Mouse (Mus musculus) gastrocnemius, postnatal 36 days (tissue): Measurements from ENCODE around the gene Cpeb3. TPM values are rescaled to one million over a fixed set of nuclear protein-coding genes. Genes with fewer than 3 reads are reported as not detected.

Experiments used
- DNase-seq, 2 experiments: peaks; one replicate each; pipeline ENCODE4 v3.0.0; 2022
- intact Hi-C: fragments of 180-260 bp; cut with DNase I; formaldehyde crosslinking; loops from one replicate; pipeline ENCODE4 v1.15.1; 2025
- total RNA-seq, 2 experiments: library from RNA; stranded (reverse); gene quantifications; 2 replicates each; pipeline ENCODE4 v1.2.3; 2021

The Cpeb3 gene
- total RNA-seq, 2 experiments from 2014 or later = 47.6 to 50.2 TPM

DNA sequence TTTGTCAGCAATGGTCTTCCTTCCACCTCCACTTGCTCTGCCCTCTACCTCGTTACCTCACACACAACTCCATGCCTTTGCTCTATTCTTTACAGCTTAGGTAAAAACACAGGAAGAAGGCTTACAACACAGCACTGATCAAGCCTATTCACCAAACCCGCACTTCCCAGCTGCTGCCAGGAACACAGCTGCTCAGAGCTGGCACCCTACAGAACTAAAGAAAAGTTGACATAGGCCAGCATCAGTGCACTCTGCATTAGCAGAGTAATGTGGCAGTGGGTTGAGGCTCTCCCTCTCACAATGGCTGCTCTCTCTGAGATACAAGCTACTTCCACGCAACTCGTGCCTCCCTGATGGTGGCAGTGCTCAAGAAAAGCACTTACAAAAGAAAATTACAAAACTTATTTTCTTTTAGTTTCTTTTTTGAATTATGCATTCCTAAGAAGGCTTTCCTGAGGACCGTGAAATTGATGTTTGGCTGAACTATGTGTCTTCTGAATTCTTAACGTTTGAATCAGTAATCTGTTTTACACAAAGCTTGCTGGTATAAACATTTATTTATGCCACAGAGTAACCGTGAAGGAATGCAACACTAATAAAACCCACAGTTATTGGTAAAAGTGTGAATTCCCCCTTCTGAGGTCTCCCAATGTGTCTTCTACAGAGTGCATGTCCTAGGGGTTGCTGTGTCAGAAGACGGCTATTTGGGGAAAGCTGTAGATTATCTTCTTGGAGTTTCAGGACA is 151.1 kb downstream of the Cpeb3 start:
- no peak for DNase-seq
- intact Hi-C loops = loop anchor here (10.0 kb wide), 1 partner anchor 117 kb away; no protein-coding TSS in a partner anchor

DNA sequence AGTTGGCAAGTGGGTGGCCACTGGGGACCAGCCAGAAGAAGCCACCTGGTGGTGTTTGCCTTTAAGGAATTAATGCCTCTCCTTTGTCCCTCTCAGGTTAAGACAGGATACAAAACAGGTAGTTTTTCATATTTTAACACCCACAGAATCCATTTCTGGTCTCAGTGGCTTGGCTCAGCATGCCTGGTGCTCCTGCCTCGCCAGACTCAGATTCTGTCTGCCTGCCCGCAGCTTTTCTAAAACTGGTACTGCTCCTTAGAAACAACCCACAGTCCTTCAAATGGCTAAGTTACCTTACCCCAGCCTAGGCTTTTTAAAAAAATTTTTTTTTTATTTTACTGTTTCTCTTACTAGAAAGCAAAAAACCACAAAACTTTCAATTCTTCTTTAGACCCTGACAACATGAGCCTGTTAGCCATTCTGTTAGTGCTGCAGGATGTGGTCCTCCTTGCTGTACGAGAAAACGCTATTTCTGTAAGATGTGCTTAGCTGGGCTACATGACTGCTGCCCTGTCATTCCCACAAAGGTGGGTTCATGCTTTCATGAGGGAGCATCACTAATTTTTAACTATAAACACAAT is 152.3 kb downstream of the Cpeb3 start:
- no peak for DNase-seq
- intact Hi-C loops = loop anchor here (10.0 kb wide), 1 partner anchor 119 kb away; no protein-coding TSS in a partner anchor

DNA sequence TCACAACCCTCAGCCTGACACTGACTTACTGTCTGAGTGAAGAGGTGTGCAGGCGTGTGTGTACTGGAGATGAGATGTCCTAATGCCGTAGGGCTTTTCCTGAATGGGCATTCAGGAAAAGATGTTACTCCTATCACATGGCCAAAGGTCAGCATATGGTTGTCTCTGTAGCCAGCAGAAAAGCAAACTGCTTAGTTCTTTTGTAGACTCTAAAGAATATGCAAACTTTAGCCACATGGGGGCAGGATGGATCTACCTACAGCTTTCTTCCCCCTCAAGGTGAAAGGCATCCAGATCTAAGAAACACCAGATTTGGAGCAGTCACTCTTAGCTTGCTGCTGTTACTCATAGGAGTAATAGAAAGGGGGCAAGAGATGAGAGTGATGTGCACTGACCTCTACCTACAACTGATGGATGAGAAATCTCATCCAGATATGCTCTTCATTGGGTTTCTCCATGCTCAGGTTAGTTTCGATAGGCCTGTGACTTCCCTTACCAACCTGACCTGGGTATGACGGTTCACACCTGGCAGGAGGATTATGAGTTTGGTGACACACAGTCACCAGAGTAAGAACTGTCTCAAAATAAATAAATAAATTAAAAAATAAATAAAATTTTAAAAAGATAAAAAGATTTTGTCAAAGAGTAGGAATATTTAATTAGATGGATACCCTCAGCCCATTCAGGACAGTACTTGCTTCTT is 157.6 kb downstream of the Cpeb3 start:
- peak in 1 of 2 experiments; percentile 28 for DNase-seq
- intact Hi-C loops = loop anchor here (1.0 to 10.0 kb wide), 3 partner anchors 124 to 216 kb away; partner anchors contain the start of gene Cpeb3

DNA sequence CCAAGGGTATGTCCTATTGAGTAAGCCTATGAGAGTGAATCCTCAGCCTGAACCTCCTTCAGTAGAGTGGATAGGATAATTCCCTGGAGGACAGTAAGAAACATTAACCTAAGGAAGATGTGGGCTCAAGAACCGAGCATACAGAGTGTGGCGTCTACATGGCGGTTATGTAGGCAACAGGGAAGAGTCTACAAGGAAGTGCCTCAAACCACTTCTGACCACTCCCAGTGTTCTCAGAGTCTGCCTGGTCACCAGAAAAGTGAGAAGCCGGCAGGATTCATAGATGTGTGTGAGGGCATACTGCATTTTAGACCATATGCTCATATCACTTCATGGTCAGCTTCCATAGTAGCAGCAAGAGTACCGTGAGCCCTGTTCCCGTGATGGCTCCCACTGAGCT is 159.9 kb downstream of the Cpeb3 start:
- no peak for DNase-seq
- intact Hi-C loops = no loop called here

DNA sequence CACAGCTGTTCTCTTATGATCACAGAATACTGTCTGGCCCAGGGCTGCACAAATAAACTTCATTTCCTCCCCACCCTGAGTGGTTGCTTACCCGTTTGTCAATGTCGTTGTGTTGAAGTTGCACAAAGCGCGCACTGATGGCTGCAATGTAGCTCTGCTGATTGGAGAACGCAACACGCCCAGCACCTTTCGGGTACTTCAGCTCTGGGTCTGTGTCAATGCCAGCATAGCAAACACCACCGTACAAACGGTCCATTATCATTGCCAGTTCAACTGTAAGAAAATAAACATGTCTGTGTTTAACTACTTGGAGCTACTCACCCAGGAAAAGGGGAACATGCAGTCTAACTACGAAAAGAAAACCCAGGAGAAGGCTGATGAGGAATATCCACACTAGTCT is 164.0 kb downstream of the Cpeb3 start:
- intact Hi-C loops = no loop called here
- no peak for DNase-seq

DNA sequence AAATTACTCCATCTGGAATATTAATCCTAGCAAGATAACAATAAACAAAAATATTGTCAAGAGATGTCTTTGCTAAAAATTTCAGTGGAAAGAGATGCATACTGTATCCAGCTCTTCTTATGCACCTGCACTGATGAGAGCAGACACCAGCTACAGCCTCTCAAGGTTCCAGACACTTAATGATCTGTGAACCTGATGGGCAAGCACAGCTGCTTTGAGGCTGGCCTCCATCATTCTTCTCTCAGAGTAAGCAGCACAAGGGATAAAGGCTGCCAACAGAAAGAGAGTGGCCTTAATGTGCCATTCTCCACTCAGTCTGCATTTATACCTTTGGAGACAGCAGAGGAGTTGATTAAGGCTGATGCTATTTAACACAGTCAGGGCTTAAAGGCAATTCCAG is 167.5 kb downstream of the Cpeb3 start:
- no peak for DNase-seq
- intact Hi-C loops = no loop called here

DNA sequence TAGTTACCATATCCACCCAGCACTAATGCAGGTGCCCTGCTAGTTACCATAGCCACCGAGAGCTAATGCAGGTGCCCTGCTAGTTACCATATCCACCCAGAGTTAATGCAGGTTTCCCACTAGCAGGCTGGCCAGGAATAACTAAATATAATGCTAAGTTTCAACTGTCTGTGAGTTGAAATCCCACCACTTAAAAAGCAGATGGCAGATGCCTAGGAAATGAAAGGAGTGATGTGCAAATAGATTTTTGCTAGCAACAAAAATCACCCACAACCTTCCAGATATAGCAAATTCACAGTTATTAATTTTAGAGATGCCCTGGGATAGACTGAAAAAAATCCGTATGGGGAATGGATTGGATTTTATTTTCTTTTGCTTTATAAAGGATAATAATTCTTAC is 176.0 kb downstream of the Cpeb3 start:
- no peak for DNase-seq
- intact Hi-C loops = no loop called here

DNA sequence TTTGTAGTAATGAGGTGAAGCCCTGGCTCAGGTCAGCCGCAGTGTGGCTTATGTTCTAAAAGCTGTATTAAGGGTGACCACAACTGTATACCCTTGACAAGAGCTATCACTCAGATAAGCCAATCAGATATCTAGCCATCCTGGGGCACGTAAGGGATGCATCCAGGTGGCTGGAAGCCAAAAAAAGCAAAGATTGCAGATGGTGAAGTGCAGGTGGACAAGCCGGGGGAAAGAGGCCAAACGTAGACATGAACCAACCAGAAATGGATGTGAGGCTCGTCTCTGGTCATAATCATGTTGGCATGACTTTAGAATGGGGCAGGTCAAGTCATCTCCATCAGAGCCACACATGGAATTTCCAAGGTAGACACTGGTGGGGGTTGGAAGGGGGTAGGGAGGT is 177.0 kb downstream of the Cpeb3 start:
- intact Hi-C loops = no loop called here
- no peak for DNase-seq

DNA sequence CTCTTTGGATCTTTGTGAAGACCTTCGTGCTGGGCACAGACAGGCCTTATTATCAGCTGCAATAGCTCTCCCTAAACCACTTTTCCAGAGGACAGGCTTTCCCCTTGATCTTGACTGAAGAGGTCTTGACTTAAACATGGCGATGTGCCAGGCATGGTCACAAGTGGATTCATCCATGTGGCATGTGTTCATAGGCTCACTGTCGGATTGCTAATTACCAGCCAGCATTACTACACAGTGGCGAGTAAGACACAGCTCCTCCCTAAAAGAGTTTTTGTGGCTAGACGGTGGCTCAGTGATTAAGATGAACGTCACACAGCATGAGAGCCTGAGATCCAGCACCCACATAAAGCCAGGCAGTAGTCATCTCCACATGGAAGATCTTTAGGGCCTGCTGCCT is 178.6 kb downstream of the Cpeb3 start:
- intact Hi-C loops = no loop called here
- no peak for DNase-seq

DNA sequence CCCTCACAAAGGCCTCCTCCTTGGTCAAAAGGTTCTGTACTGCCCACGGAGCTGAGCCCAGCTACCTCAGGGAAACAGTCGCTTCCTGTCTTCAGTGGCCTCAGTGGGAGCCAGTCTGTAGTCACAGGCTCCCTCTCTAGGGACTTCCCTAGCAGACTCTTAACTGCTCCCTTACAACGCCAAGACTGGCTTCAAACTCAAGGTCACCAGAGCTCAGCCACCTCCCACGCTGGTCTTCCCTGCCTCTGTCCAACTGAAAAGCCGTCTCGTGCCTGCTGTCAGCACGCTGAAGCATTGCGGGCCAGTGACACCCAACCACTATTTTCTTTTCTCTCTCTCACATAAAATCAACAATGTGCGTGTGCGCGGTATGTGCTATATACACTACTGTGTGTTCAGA is 182.0 kb downstream of the Cpeb3 start:
- intact Hi-C loops = no loop called here
- no peak for DNase-seq

DNA sequence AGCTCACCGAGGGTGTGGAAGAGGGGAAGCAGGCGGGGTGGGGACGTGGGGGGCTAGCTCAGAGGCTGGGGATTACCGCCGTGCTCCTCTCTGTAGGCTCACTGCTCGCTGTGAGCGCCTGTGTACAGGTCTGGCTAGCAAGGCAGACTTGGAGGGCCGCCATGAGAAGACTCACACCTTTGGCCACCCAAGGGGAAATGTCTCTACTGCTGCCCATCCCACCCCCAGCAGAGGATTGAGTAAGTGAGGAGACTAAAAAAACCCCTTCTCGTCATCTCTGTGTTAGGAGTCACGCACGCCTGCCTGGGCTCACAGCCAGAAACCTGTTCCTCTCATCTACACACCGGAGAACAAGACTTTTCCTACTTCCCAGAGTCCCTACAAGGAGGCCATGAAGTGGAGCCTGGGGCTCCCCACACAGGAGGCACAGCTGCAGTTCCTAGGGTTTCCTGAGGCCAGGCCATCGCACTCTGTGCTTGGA is 182.5 kb downstream of the Cpeb3 start:
- intact Hi-C loops = no loop called here
- DNase-seq = no peak

DNA sequence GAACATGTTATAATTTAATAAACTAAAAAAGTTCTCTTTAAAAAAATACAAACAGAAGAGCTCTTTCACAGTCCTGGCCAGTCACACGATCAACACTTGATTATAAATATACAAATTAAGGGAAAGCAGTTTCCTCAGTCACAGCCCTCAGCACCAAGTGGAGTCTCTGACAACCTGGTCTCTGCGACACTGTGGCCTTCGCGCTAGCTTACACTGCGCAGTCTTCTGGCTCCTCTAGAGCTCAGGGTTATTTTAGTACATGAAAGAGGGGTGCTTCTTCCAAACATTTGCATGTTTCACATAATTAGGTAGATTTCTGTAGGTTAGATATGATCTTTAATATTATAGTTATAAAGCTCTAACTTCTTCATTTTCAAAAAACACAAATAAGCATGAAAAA is 186.3 kb downstream of the Cpeb3 start:
- intact Hi-C loops = no loop called here
- DNase-seq = no peak

DNA sequence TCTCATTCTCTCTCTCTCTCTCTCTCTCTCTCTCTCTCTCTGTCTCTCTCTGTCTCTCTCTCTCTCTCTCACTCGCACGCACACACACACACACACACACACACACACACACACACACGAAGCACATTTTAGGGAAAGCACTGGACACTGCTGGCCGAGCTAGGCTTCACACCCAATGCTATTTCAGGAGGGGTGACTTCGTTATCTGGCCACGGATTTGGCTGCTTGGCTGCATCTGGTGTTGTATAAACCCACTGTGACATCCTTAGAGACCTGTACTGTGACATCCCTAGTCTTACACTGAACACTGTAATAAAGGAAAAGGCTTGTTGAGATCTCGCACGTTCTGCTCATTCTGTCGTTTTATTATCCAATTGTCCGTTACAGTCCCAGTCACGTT is 187.4 kb downstream of the Cpeb3 start:
- intact Hi-C loops = no loop called here
- no peak for DNase-seq

DNA sequence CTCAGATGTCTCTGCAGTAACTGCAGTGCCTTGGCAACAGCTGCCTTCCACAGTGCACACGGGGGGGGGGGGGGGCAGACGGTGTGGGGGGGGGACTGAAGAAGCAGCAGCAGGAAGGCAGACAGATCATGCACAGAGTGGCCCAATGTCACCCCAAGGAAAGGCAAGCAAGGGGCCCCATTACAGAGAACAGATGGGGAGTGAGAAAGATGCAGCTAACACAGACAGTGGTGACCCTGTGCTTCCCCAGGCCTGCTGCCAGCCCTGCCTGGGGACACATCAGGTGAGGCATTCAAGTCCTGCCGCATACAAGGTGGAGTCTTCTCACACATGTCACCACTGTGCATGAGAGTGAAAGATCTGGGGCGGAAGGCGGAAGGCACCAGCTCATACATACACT is 187.9 kb downstream of the Cpeb3 start:
- intact Hi-C loops = no loop called here
- no peak for DNase-seq

DNA sequence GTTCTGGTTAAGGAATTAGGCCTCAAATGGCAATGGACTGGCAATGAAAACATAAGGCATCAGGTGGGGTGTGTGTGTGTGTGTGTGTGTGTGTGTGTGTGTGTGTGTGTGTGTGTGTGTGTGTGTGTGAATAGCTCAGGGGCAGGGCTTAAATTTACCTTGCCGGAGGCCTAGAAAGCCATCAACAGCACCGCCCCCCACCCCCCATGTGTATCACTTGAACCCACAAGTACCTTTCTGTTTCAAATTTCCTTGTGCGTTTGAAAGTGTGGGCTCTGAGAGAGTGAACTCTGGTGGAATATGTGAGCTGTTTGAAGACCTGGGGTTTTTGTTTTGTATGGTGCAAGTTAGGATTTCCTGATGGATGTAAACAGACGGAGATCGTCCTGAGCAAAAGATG is 189.5 kb downstream of the Cpeb3 start:
- DNase-seq = no peak
- intact Hi-C loops = no loop called here

DNA sequence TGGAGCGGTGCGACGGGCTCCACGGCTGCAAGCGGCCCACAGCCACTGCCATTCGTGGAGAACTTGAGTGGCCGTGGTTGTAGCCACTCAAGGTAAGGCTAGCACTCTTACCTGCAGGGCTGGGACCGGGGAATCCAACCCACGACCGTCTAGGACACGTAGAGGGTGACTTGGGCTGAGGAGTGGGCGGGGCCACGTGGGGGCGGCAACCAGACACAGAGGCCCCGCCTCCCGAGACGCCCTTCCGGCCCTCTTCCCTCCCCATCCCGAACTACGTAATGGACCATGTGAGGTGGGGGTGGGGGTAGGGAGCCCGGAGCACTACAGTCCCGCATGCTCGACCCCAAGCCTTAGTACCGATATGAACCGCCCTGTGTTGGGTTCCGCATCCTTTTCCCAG is 190.0 kb downstream of the Cpeb3 start:
- DNase-seq = no peak

DNA sequence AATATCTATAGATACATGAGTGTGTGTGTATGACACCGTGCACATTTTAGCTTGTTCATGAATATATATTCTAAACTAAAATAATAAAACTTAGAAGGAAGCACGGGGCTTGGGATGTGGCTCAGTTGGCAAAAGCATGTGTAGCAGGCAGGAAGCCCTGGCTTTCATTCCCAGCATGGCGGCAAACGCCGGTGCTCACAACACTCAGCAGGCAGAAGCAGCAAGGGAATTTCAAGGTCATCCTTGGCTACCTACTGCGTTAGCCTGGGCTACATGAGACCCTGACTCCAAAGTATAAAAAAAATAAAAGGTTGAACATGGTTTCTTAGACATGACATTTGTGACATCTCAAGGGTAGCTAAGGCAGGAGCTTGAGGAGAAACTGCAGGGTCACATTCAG is 191.5 kb downstream of the Cpeb3 start:
- intact Hi-C loops = no loop called here
- DNase-seq = no peak

More for the DNA sequence above, 190.0 kb downstream of the Cpeb3 start:
- intact Hi-C loops = no loop called here

DNA sequence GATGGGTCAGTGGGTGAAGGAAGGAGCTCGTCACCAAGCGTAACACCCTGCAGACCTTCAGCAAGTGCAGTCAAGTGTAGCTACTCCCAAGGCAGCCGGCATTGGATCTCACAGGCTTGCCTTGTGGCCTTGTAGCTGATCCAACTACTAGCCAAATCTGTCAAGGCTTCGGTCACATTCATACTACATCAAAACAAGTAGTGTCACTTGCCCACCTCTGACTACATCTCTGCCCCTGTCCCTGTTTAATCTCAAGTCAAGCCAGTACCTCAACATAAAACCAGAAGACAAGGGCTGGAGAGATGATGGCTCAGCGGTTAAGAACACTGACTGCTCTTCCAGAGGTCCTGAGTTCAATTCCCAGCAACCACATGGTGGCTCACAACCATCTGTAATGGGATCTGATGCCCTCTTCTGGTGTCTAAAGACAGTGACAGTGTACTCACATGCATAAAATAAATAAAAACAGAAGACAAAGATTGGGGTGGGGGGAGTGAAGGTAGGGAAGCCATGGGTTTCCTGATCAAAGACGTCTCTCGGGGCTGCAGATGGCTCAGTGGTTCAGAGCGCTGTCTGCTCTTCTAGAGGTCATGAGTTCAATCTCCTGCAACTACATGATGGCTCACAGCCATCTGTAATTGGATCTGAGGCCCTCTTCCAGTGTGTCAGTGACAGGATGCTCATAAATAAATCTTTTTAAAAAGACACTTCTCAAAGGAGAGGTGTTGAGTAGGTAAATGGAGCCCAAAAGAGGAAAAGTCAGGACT is 194.0 kb downstream of the Cpeb3 start:
- no peak for DNase-seq

DNA sequence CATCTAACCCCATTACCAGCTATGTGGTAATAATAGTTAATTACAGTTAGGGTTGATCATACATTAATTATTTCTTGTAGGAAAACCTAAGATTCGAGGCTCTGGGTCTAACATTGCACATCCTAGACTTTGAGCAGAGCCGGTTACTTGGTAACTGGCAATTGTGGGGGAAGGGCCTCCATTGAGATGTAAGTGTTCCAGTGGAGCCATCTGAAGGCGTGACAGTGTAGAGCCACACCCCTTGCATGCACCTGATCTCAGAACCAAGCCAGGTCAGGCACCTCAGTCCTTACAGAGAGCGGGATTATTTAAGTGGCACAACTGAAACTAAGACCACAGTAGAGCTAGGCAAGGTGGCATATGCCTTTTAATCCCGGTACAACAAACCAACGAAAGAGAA is 194.9 kb downstream of the Cpeb3 start:
- intact Hi-C loops = no loop called here

More for the DNA sequence above, 194.0 kb downstream of the Cpeb3 start:
- intact Hi-C loops = no loop called here

DNA sequence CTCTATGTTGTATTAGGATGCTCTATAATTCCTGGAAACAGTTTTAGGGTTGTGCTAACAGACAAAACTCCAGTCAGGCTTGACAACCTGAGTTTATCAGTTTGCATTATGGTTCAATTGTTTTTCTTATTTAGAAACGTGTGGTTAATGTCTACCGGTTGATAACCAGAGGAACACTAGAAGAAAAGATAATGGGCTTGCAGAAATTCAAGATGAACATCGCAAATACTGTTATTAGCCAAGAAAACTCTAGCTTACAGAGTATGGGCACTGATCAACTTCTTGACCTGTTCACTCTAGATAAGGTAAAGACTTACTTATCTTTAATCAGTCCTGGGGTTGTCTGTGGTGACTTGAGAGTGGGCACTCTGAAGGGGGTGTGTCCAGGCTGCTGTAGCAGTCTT is 198.5 kb downstream of the Cpeb3 start:
- DNase-seq = no peak
- intact Hi-C loops = loop anchor here (5.0 kb wide), 1 partner anchor 48 kb away; no protein-coding TSS in a partner anchor

More for the DNA sequence above, 194.9 kb downstream of the Cpeb3 start:
- no peak for DNase-seq

DNA sequence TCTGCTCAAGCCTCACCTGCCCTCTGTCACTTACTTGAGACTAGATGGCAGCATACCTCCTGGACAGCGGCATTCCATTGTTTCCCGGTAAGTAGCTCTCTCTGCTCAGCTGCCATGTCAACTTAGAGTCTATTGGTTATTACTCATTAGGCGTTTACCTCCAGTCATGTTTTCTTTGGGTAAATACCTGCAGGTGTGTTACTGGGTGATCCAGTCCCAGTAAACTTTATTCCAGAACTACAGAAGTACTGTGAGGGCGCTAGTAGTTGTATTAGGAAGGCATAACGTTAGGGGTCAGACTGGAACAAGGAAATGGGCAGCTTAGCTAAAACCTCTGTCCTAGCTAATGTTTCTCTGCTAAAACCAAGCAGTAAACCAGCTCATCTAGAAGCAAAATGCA is 203.8 kb downstream of the Cpeb3 start:
- intact Hi-C loops = no loop called here
- DNase-seq = no peak
